Comparison of ENCODE assay signal across 17 mouse cellular contexts in genomic region chr5:115085675-115086074, GRCm38 (mm10). TPM values are rescaled to one million over a fixed set of nuclear protein-coding genes. Genes with fewer than 3 reads are reported as not detected.
DNase-seq lines count a peak whose midpoint lies in the region; ATAC-seq lines count a peak whose summit lies in the region.
"Had no signal": no experiment of that assay in that cellular context is flagged by ENCODE, and none has a peak within 500 bp of the region (broad histone marks: within the 10 kb centered on the region; RNA-seq: fewer than 3 reads in every experiment).

No protein-coding gene starts in this region.

- no peaks in the 10 kb centered on the region for H3K9me3 ChIP-seq in forebrain, embryonic 14.5 days (replicated peaks; ENCODE audit: control insufficient read depth, low read length)
- H3K9me3 ChIP-seq in forebrain, embryonic 12.5 days, result peaks cover 4% of the 10 kb centered on the region; the same call in 1 of the 2 replicates
- no peaks in the 10 kb centered on the region for H3K9me3 ChIP-seq in forebrain, embryonic 16.5 days (ENCODE audit: control insufficient read depth, low read length)
- H3K9me3 ChIP-seq in forebrain, embryonic 11.5 days (ENCODE audit: control insufficient read depth, low read length), result no peaks in the 10 kb centered on the region
- H3K9me3 ChIP-seq: embryonic facial prominence, embryonic 13.5 days had no signal

- no peaks in the 10 kb centered on the region for H3K4me1 ChIP-seq in forebrain, embryonic 14.5 days (ENCODE audit: control insufficient read depth, insufficient read depth, low read length)
- H3K4me1 ChIP-seq in forebrain, embryonic 12.5 days, result no peaks in the 10 kb centered on the region
- H3K4me1 ChIP-seq in forebrain, embryonic 16.5 days (replicated peaks; ENCODE audit: control insufficient read depth, insufficient read depth, low read length), result no peaks in the 10 kb centered on the region
- H3K4me1 ChIP-seq in forebrain, embryonic 11.5 days (replicated peaks; ENCODE audit: control insufficient read depth, insufficient read depth, low read length), result no peaks in the 10 kb centered on the region
- H3K4me1 ChIP-seq: embryonic facial prominence, embryonic 13.5 days had no signal

- H3K4me3 ChIP-seq in forebrain, embryonic 14.5 days (ENCODE audit: low read depth, low read length), result no peak overlapping the region
- no peak overlapping the region for H3K4me3 ChIP-seq in forebrain, embryonic 12.5 days (replicated peaks)
- no peak overlapping the region for H3K4me3 ChIP-seq in forebrain, embryonic 16.5 days (replicated peaks; ENCODE audit: low read length)
- H3K4me3 ChIP-seq in forebrain, embryonic 11.5 days (ENCODE audit: low read depth, low read length), result no peak overlapping the region
- H3K4me3 ChIP-seq: embryonic facial prominence, embryonic 13.5 days had no signal

- H3K27ac ChIP-seq in forebrain, embryonic 14.5 days (ENCODE audit: low read depth, low read length), result no peak overlapping the region
- H3K27ac ChIP-seq in forebrain, embryonic 12.5 days, result no peak overlapping the region
- H3K27ac ChIP-seq in forebrain, embryonic 16.5 days (ENCODE audit: low read length), result peak overlapping the region; percentile 67
- no peak overlapping the region for H3K27ac ChIP-seq in forebrain, embryonic 11.5 days (ENCODE audit: low read depth, low read length)
- H3K27ac ChIP-seq: embryonic facial prominence, embryonic 13.5 days had no signal

- H3K27me3 ChIP-seq in forebrain, embryonic 14.5 days (replicated peaks; ENCODE audit: control insufficient read depth, insufficient read depth, low read length), result no peaks in the 10 kb centered on the region
- H3K27me3 ChIP-seq in forebrain, embryonic 12.5 days, result no peaks in the 10 kb centered on the region
- no peaks in the 10 kb centered on the region for H3K27me3 ChIP-seq in forebrain, embryonic 16.5 days (replicated peaks; ENCODE audit: control insufficient read depth, insufficient read depth, low read length)
- H3K27me3 ChIP-seq in forebrain, embryonic 11.5 days (ENCODE audit: control insufficient read depth, insufficient read depth, low read length), result no peaks in the 10 kb centered on the region
- H3K27me3 ChIP-seq: embryonic facial prominence, embryonic 13.5 days had no signal

- WGBS in forebrain, embryonic 14.5 days, result 93% methylated on average over 2 of the region's 2 CpGs
- WGBS in forebrain, embryonic 12.5 days, result 95% methylated on average over 2 of the region's 2 CpGs
- WGBS in forebrain, embryonic 16.5 days, result 86% methylated on average over 2 of the region's 2 CpGs
- 96% methylated on average over 2 of the region's 2 CpGs for WGBS in forebrain, embryonic 11.5 days

- ATAC-seq in forebrain, embryonic 14.5 days, result no peak
- no peak for ATAC-seq in forebrain, embryonic 12.5 days (ENCODE audit: low FRiP score)
- peak; percentile 55; the same call in 1 of the 2 replicates for ATAC-seq in forebrain, embryonic 16.5 days
- ATAC-seq in forebrain, embryonic 11.5 days (replicated peaks; ENCODE audit: low FRiP score), result no peak

- H3K4me2 ChIP-seq in forebrain, embryonic 14.5 days (ENCODE audit: low read length), result no peak overlapping the region
- no peak overlapping the region for H3K4me2 ChIP-seq in forebrain, embryonic 12.5 days
- H3K4me2 ChIP-seq in forebrain, embryonic 16.5 days (ENCODE audit: low read length), result no peak overlapping the region
- no peak overlapping the region for H3K4me2 ChIP-seq in forebrain, embryonic 11.5 days (ENCODE audit: low read depth, low read length, severe bottlenecking)
- H3K4me2 ChIP-seq: embryonic facial prominence, embryonic 13.5 days had no signal

- H3K9ac ChIP-seq in forebrain, embryonic 14.5 days (ENCODE audit: low read length), result no peak overlapping the region
- H3K9ac ChIP-seq in forebrain, embryonic 12.5 days, result no peak overlapping the region
- H3K9ac ChIP-seq in forebrain, embryonic 16.5 days (replicated peaks; ENCODE audit: low read depth, low read length), result no peak overlapping the region
- no peak overlapping the region for H3K9ac ChIP-seq in forebrain, embryonic 11.5 days (ENCODE audit: low read length)
- H3K9ac ChIP-seq: embryonic facial prominence, embryonic 13.5 days had no signal

- H3K36me3 ChIP-seq in forebrain, embryonic 14.5 days (ENCODE audit: control insufficient read depth, insufficient read depth, low read length), result peaks cover 70% of the 10 kb centered on the region
- peaks cover 78% of the 10 kb centered on the region for H3K36me3 ChIP-seq in forebrain, embryonic 12.5 days (replicated peaks)
- H3K36me3 ChIP-seq in forebrain, embryonic 16.5 days (ENCODE audit: control insufficient read depth, insufficient read depth), result peaks cover 38% of the 10 kb centered on the region
- peaks cover 3% of the 10 kb centered on the region; the same call in 1 of the 2 replicates for H3K36me3 ChIP-seq in forebrain, embryonic 11.5 days (ENCODE audit: control insufficient read depth, insufficient read depth, low read length)

- DNase-seq in forebrain, embryonic 14.5 days (ENCODE audit: low spot score), result peak; percentile 16
- DNase-seq in forebrain, embryonic 11.5 days (ENCODE audit: low spot score), result no peak
- peak; percentile 32 for DNase-seq in brain, embryonic 18.5 days (ENCODE audit: low read depth, low spot score)
- DNase-seq in lung, adult 18-20 months, result no peak
- DNase-seq: adrenal gland, adult 2 months; adrenal gland, postnatal 10 days; adrenal gland, postnatal 25 days; cerebellum, adult 11-12 months; cerebellum, adult 2 months; cerebellum, adult 9-10 months; cerebellum, postnatal 10 days; cerebellum, postnatal 25 days had no signal

RNA-seq across cellular contexts. Expression of gene Gm10401, which starts 12.4 kb away (rescaled TPM):
- 39.4 and 50.4 TPM in 2 replicates for polyA plus RNA-seq in forebrain, embryonic 14.5 days (2014; fragmentation: Nextera tagmentation; extraction: Ambion mirVana)
- polyA plus RNA-seq in forebrain, embryonic 12.5 days (2016; fragmentation: Nextera tagmentation; extraction: Ambion mirVana), result 26.1 and 29.4 TPM in 2 replicates
- polyA plus RNA-seq in forebrain, embryonic 16.5 days (2015; fragmentation: Nextera tagmentation; extraction: Ambion mirVana), result 34.9 and 38.1 TPM in 2 replicates
- 22.0 and 33.1 TPM in 2 replicates for polyA plus RNA-seq in forebrain, embryonic 11.5 days (2014; fragmentation: Nextera tagmentation; extraction: Ambion mirVana)
- polyA plus RNA-seq: adrenal gland, adult 2 months; brain, embryonic 14.5 days; cerebellum, adult 2 months; cortical plate, adult 2 months had no signal

RNA-seq across cellular contexts. Expression of gene Acads, which starts 33.5 kb away (rescaled TPM):
- polyA plus RNA-seq in forebrain, embryonic 14.5 days (2014; fragmentation: Nextera tagmentation; extraction: Ambion mirVana), result 17.7 and 18.8 TPM in 2 replicates
- 32.7 and 33.0 TPM in 2 replicates for polyA plus RNA-seq in forebrain, embryonic 12.5 days (2016; fragmentation: Nextera tagmentation; extraction: Ambion mirVana)
- 18.0 and 19.8 TPM in 2 replicates for polyA plus RNA-seq in forebrain, embryonic 16.5 days (2015; fragmentation: Nextera tagmentation; extraction: Ambion mirVana)
- polyA plus RNA-seq in forebrain, embryonic 11.5 days (2014; fragmentation: Nextera tagmentation; extraction: Ambion mirVana), result 30.1 and 31.5 TPM in 2 replicates

RNA-seq across cellular contexts. Expression of gene Unc119b, which starts 49.1 kb away (rescaled TPM):
- 35.4 and 37.8 TPM in 2 replicates for polyA plus RNA-seq in forebrain, embryonic 14.5 days (2014; fragmentation: Nextera tagmentation; extraction: Ambion mirVana)
- polyA plus RNA-seq in forebrain, embryonic 12.5 days (2016; fragmentation: Nextera tagmentation; extraction: Ambion mirVana), result 68.6 and 69.8 TPM in 2 replicates
- polyA plus RNA-seq in forebrain, embryonic 16.5 days (2015; fragmentation: Nextera tagmentation; extraction: Ambion mirVana), result 35.3 and 39.8 TPM in 2 replicates
- 81.2 and 83.3 TPM in 2 replicates for polyA plus RNA-seq in forebrain, embryonic 11.5 days (2014; fragmentation: Nextera tagmentation; extraction: Ambion mirVana)

Comparison
In these comparisons a context has a peak if more than half of its experiments do, and no peak if none do; other contexts are left out.
1. DNase-seq: peak in forebrain, embryonic 14.5 days (single experiment) and brain, embryonic 18.5 days (single experiment); none in forebrain, embryonic 11.5 days (single experiment) and lung, adult 18-20 months (0 of 2).